Mouse (Mus musculus): Measurements from ENCODE around the gene Gm11733.

- TF ChIP-seq ZC3H11A (IDR thresholded peaks at IDR 0.05; ENCODE audit: low read depth, low read length) (no peak), CTCF (conservative IDR thresholded peaks at IDR 0.05 in 1 of 2, IDR thresholded peaks at IDR 0.05 in 1 of 2; ENCODE audit: low read depth in 2 of 2, low read length in 2 of 2) (peak in 1 of 2 experiments; percentile 68; a peak in 2 of 4 replicates), POLR2AphosphoS2 (IDR thresholded peaks at IDR 0.05; ENCODE audit: low read depth, low read length) (no peak), E2F4 (IDR thresholded peaks at IDR 0.05; ENCODE audit: insufficient replicate concordance, low read depth, low read length) (no peak), BHLHE40 (IDR thresholded peaks at IDR 0.05; ENCODE audit: low read depth, low read length) (no peak), HCFC1 (IDR thresholded peaks at IDR 0.05; ENCODE audit: low read depth, low read length) (no peak), RCOR1 (conservative IDR thresholded peaks at IDR 0.05; ENCODE audit: low read depth, low read length) (no peak)
Observed at GRCm38 (mm10) chr11:117475204-117475603, 9.0 kb upstream of the Gm11733 start.
